Mouse (Mus musculus) A20 (cell line): ENCODE data around the gene Clcn6.

ENCODE experiments used
- DNase-seq: peaks from one replicate; pipeline ENCODE4 v3.0.0-alpha.2; 2011; ENCODE audit warnings: low read depth, low spot score

Gene Clcn6

DNA sequence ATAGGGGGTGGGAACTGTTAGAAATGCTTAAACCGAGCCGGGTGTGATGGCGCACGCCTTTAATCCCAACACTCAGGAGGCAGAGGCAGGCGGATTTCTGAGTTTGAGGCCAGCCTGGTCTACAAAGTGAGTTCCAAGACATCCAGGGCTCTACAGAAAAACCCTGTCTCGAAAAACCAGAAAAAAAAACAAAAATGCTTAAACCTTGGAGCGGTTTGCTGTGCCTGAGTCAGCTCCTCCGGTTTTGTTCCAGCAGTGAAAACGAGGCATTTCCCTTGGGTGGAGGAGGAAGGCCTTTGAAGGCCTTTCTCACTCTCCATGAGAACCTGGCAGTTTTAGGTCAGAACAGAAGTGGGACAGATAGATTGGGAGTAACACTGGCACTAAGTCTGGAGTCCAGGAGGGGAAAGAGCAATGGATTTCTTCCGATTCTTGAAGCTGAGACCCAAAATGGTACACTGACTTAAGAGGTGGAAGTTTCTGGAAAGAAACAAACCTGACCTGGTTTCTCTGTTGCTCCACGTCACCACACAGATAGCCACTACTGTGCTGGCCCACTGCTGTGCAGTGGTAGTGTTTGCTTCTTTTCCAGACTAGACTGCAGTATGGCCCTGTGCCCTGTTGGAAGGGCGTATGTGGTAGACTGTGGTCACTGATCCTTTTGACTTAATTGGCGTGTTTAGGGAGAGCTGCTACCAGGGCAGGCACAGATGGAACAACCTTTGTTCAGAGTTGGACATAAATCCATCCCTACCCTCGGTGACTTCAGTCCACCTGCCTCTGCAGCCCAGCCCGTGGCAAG lies 1.6 kb upstream of the Clcn6 start:
- no peak for DNase-seq

- DNase-seq: no peak
Measured at GRCm38 (mm10) chr4:148039254-148040028, 820 bp upstream of the Clcn6 start.

GRCm38 (mm10) chr4:148038079-148038599 lies 482 bp downstream of the Clcn6 start:
- DNase-seq: no peak

- DNase-seq: no peak
Measured at GRCm38 (mm10) chr4:148035440-148035839, 3.2 kb downstream of the Clcn6 start.

- DNase-seq: no peak
Measured at GRCm38 (mm10) chr4:148033858-148034410, 4.7 kb downstream of the Clcn6 start.

DNA sequence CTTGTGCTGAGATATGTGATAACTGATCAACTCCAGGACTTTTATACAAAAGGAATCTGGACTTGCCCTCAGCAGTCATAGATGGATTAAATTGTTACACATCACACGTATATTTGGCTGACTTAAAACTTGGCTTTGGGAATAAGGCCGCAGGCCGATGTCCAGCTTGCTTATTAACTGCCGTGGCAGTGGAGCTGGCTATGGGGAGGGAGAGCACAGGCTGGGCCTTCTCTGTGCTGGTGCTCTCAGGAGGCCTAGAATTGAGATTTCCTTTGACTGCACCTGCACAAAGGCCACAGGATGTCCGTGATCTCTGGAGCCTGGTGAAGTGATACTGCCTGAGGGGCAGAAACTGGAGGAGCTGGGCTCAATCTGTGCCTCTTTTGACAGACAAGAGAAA lies 8.1 kb downstream of the Clcn6 start:
- DNase-seq: no peak

DNA sequence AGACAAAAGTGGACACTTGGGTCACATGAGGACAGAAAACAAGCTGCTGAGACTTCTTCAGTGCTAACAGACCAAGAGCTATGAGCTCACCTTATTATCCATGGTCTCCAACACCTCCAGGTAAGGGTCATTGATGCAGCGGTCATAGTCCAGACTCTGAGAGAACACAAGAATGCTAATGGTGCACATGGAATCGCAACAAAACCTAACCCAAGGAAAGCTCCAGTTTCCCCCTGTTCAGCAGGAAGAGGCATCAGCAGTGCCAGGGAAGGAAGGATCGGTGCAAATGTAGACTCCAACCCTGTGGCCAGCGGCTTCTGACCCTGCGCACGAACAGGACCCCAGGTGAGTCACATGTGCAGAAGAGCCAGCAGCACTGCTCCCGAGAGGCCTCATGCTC lies 9.3 kb downstream of the Clcn6 start:
- DNase-seq: no peak

DNA sequence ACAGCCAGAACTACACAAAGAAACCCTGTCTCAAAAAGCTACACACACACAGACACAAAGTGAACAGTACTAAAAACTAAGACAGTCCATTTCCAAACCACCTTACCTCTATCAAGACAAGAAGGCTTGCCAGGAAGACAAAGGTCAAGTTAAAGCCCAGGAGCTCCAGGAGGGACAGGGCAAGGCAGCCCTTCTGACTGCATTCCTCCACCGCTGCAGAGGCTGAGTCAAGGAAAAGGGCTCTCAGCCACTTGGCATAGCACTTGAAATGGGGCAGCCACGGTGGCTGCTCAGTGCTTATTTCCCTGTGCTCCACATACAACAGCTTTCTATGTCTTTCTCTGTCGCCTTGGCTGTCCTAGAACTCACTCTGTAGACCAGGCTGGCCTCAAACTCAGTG lies 14.6 kb downstream of the Clcn6 start:
- DNase-seq: no peak

GRCm38 (mm10) chr4:148018410-148018809 lies 20.2 kb downstream of the Clcn6 start:
- no peak for DNase-seq

DNA sequence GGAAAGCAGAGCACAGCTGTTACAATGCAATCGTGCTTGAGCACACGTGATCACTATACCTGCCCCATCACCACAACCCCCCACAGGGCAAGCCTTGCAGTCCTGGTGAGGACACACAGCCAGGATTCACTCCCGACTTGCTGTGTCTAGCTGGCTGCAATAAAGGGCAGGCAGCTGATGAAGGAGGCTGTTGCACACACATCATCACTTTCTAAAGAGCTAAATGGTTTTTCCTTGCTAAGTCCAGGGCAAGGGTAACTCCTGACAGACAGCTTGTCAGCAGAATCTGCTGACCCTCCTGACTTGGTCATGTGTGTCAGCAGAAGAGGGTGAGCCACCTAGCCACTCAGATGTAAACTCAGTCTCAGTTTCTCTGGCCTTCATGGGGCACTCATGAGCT lies 21.6 kb downstream of the Clcn6 start:
- no peak for DNase-seq

GRCm38 (mm10) chr4:148015418-148015817 lies 23.2 kb downstream of the Clcn6 start:
- peak; percentile 23 for DNase-seq

DNA sequence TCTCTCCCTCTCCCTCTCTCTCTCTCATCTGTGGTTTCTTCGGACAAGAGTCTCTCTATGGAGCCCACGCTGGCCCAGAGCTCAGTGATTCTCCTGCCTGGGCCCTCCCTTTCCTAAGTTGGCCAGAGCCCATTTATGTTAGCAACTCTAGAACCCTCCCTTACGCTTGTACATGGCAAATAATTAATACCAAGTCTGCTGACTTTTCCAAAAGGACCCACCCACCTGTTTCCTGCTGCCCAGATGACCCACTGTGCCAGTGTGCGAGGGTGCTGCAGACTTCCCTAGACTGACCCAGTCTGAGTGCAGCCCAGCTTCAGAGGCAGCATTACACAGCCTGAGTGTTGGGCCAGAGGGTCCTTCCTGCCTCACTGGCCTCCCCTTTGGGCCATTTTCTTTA lies 26.4 kb downstream of the Clcn6 start:
- no peak for DNase-seq

- DNase-seq: no peak
Measured at GRCm38 (mm10) chr4:148011332-148011731, 27.3 kb downstream of the Clcn6 start.

DNA sequence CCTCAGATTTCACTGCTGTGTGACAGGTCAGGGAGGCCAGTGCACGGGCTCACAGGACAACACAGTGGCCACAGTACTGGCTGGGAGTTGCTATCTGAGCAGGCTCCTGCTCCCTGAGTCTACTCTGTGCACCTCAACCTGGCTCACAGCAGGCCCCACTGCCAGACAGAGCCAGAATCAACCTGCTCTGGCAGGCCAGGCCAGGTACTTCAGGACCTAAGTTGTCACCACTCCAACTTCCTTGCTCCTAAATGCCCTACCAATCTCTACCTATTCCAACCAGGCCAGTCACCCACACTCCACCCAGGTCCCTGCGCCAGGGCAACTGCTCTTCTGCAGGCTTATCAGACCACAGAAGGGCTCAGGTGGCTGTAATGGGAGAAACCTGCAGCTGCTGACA lies 29.0 kb downstream of the Clcn6 start:
- no peak for DNase-seq

- DNase-seq: no peak
Measured at GRCm38 (mm10) chr4:148008412-148008811, 30.2 kb downstream of the Clcn6 start.

DNA sequence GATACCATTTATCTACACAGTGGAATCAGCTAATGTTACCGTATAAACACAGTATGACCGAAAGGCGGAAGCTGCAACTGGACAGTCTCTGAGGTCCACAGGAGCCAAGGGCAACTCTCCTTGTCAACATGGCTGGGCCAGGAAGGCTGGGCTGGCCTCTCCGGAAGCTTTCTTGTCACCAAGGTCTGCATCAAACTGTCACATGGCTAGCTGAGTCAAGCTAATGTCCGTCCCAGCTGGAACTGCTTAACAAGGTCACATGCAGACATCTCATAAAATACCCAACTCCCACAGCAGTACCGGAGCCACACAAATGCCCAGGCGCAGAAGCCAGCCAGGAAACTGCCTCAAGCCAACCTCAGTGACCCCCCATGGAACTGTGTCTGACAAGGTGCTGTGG lies 34.3 kb downstream of the Clcn6 start:
- no peak for DNase-seq

DNA sequence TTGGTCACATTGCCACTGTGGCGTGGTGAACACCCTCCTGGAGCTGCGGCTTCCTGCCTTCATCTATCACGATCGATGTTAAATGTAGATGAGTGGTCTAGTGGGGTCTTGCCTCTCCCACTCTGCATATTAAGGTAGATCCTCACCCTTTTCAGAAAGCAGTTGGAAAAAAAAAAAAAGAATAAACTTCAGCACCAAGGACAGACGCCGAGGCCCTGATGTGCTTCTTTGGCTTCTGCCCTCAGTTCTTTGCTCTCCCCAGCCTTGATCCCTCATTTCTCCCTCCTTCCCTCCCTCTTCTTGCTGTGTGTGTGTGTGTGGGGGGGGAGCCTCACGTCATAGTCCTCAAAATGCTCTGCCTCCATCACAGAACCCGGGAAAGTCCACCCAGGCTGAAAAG lies 36.8 kb downstream of the Clcn6 start:
- DNase-seq: no peak

- no peak for DNase-seq
Measured at GRCm38 (mm10) chr4:148001013-148001789, 37.4 kb downstream of the Clcn6 start.

- no peak for DNase-seq
Measured at GRCm38 (mm10) chr4:148000202-148000772, 38.3 kb downstream of the Clcn6 start, which contains the start of gene Nppa. TSS of gene Nppa (plus strand) at chr4:148000722.

DNA sequence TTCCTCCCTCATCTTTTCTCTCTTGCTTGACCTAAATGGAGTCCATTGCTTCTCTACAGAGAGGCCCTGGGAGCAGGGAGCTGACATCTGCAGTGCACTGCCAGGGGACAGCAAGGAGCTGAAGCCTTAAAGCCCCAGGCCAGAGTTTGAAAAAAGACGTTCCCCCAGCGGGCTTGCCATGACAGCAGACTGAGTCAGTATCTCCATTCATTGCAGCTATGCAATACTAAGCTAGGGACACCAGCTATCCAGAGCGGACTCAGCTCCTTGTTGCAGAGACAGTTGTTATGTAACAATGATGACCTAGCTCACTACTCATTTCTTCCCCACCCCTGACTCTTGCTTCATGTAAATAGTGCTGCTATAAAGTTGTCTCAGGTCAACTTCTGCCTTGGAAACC lies 43.3 kb downstream of the Clcn6 start:
- no peak for DNase-seq

GRCm38 (mm10) chr4:147993571-147994095 lies 45.0 kb downstream of the Clcn6 start:
- DNase-seq: no peak
